ENCODE assay signal across 7 mouse cellular contexts in the genomic region with DNA sequence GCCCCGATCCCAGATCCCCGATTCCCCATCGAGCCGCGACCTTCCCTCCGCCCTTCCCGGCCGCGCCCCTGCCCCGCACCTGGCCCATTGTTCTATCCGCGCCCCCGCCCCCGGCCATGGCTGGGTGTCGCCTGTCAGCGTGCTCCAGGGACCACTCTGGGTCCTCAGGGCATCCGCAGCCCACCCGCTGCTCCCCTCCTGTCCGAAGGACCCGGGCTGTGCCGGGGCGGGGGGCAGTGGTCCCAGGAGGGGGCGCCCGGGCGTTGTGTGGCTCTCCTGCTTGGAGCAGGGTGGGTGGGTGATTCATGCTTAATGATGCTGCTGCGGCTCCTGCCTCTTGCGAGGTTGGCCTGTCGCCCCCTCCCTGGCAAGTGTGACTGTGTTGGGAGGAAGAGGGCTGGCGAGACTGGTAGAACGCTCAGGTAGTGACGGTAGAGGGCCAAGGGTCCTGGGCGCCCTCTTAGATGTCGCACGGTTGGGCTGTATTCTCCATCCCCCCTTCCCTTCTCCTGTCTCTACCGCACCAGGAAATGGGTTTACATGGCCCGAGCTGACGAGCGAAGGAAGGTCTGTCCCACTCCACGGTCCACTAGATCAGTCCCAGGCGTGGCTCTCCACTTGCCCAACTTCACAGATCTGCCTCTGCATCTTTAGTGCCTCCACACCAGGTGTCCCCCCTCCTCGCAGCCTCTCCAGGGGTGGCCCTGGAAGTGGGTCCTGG. TPM values are rescaled to one million over a fixed set of nuclear protein-coding genes. Genes with fewer than 3 reads are reported as not detected.
DNase-seq lines count a peak whose midpoint lies in the region; ATAC-seq and TF ChIP-seq lines count a peak whose summit lies in the region.

No protein-coding gene starts in this region.

- H3K4me2 ChIP-seq in embryonic facial prominence, embryonic 14.5 days (ENCODE audit: low read depth, low read length) = peak overlapping the region; percentile 81
- H3K4me2 ChIP-seq in midbrain, embryonic 16.5 days (ENCODE audit: low read length) = peak overlapping the region; percentile 97

- peak overlapping the region; percentile 54 for H3K9ac ChIP-seq in liver, adult 2 months (ENCODE audit: low read depth, low read length)
- H3K9ac ChIP-seq in embryonic facial prominence, embryonic 14.5 days (ENCODE audit: low read depth, low read length) = peak overlapping the region; percentile 89
- H3K9ac ChIP-seq in midbrain, embryonic 16.5 days (ENCODE audit: low read depth, low read length) = peak overlapping the region; percentile 100

- H3K79me2 ChIP-seq in liver, adult 2 months (ENCODE audit: control insufficient read depth, insufficient read depth, low read length) = no peaks in the 10 kb centered on the region

- no peak for DNase-seq in liver, adult 2 months (ENCODE audit: extremely low read depth, low read depth, low spot score)
- DNase-seq in liver = no peak
- peak; percentile 38 for DNase-seq in embryonic facial prominence, embryonic 14.5 days (ENCODE audit: low spot score)
- peak; percentile 28 to 32 for DNase-seq in thymus, postnatal 36 days

- H3K4me1 ChIP-seq in liver, adult 2 months (ENCODE audit: control insufficient read depth, insufficient read depth, low read length) = no peaks in the 10 kb centered on the region
- H3K4me1 ChIP-seq in bone marrow macrophage, adult 2 months (ENCODE audit: control insufficient read depth, insufficient read depth, low read length) = peaks cover 9% of the 10 kb centered on the region
- H3K4me1 ChIP-seq in embryonic facial prominence, embryonic 14.5 days (ENCODE audit: control insufficient read depth, insufficient read depth, low read length) = peaks cover 22% of the 10 kb centered on the region
- peaks cover 41% of the 10 kb centered on the region for H3K4me1 ChIP-seq in midbrain, embryonic 16.5 days (ENCODE audit: control insufficient read depth, insufficient read depth, low read length)

- TF ChIP-seq CTCF in liver, adult 2 months (IDR thresholded peaks at IDR 0.05; ENCODE audit: low read depth, low read length) = no peak
- TF ChIP-seq CTCF in bone marrow macrophage, adult 2 months (IDR thresholded peaks at IDR 0.05; ENCODE audit: low read depth, low read length) = no peak

- no peaks in the 10 kb centered on the region for H3K36me3 ChIP-seq in liver, adult 2 months (ENCODE audit: control insufficient read depth, insufficient read depth, low read length)
- 0 out of 2 replicates have a peak, but pooled peaks cover 4% of the 10 kb centered on the region for H3K36me3 ChIP-seq in embryonic facial prominence, embryonic 14.5 days (ENCODE audit: control insufficient read depth, insufficient read depth, low read length)
- no peaks in the 10 kb centered on the region for H3K36me3 ChIP-seq in midbrain, embryonic 16.5 days (ENCODE audit: control insufficient read depth, insufficient read depth, low read length)

- whole genome bisulfite sequencing in liver, adult 2 months = 13% methylated on average over 36 of the region's 41 CpGs
- 0% methylated on average over 25 of the region's 41 CpGs for WGBS in embryonic facial prominence, embryonic 14.5 days
- under 1% methylated on average over 39 of the region's 41 CpGs for WGBS in midbrain, embryonic 16.5 days

- peak; percentile 30 for ATAC-seq in embryonic facial prominence, embryonic 14.5 days (ENCODE audit: low read depth)
- ATAC-seq in inflammation-experienced regulatory T-cells, adult 6 months = peak; percentile 32
- ATAC-seq in midbrain, embryonic 16.5 days = peak; percentile 68

- H3K4me3 ChIP-seq in liver, adult 2 months (ENCODE audit: insufficient read depth, low read depth, low read length) = peak overlapping the region; percentile 27; the same call in 1 of the 2 replicates
- H3K4me3 ChIP-seq in bone marrow macrophage, adult 2 months (ENCODE audit: insufficient read depth, low read length) = peak overlapping the region; percentile 73
- H3K4me3 ChIP-seq in embryonic facial prominence, embryonic 14.5 days (ENCODE audit: low read depth, low read length) = peak overlapping the region; percentile 81
- H3K4me3 ChIP-seq in midbrain, embryonic 16.5 days (ENCODE audit: low read depth, low read length) = peak overlapping the region; percentile 99

- H3K27me3 ChIP-seq in liver, adult 2 months (ENCODE audit: control insufficient read depth, insufficient read depth, low read length) = peaks cover 15% of the 10 kb centered on the region
- no peaks in the 10 kb centered on the region for H3K27me3 ChIP-seq in embryonic facial prominence, embryonic 14.5 days (replicated peaks; ENCODE audit: control insufficient read depth, insufficient read depth, low read length)
- peaks cover 4% of the 10 kb centered on the region; the same call in 1 of the 2 replicates for H3K27me3 ChIP-seq in midbrain, embryonic 16.5 days (ENCODE audit: control insufficient read depth, insufficient read depth, low read depth, low read length)

- H3K9me3 ChIP-seq in embryonic facial prominence, embryonic 14.5 days (ENCODE audit: control insufficient read depth, low read length) = no peaks in the 10 kb centered on the region
- no peaks in the 10 kb centered on the region for H3K9me3 ChIP-seq in midbrain, embryonic 16.5 days (replicated peaks; ENCODE audit: control insufficient read depth, low read length, poor library complexity, severe bottlenecking)

- TF ChIP-seq POLR2A in liver, adult 2 months (IDR thresholded peaks at IDR 0.05; ENCODE audit: extremely low read depth, insufficient read depth, low read length) = no peak
- no peak for TF ChIP-seq POLR2A in bone marrow macrophage, adult 2 months (IDR thresholded peaks at IDR 0.05; ENCODE audit: borderline replicate concordance, low read depth, low read length)

- H3K27ac ChIP-seq in liver, adult 2 months (replicated peaks; ENCODE audit: insufficient read depth, low read depth, low read length) = no peak overlapping the region
- no peak overlapping the region for H3K27ac ChIP-seq in bone marrow macrophage, adult 2 months (ENCODE audit: insufficient read depth, low read depth, low read length)
- H3K27ac ChIP-seq in embryonic facial prominence, embryonic 14.5 days (replicated peaks; ENCODE audit: low read depth, low read length) = peak overlapping the region; percentile 72
- H3K27ac ChIP-seq in midbrain, embryonic 16.5 days (ENCODE audit: low read length) = peak overlapping the region; percentile 90

RNA-seq across cellular contexts. Expression of gene Ncs1, which starts 0.8 kb away (rescaled TPM):
- total RNA-seq in liver, adult 2 months (2014; rRNA removed) = 0.07 and 0.09 TPM in 2 replicates
- 0.07 and 0.11 TPM in 2 replicates for polyA plus RNA-seq in liver, adult 2 months (2012; rRNA removed)
- 1.3 and 2.5 TPM in 2 replicates for polyA plus RNA-seq in bone marrow macrophage, adult 2 months (2012; ENCODE audit: insufficient read depth, insufficient read length, missing spikeins)
- polyA plus RNA-seq in embryonic facial prominence, embryonic 14.5 days (2014; fragmentation: Nextera tagmentation; extraction: Ambion mirVana) = 45.6 and 49.2 TPM in 2 replicates
- 1 to 10 TPM in 2 of 3 experiments, under 1 TPM in 1; 0.63 to 1.4 (median 1.4) TPM for polyA plus RNA-seq in inflammation-experienced regulatory T-cells, adult 6 months (2017; shearing (Covaris generic))
- 148 and 164 TPM in 2 replicates for polyA plus RNA-seq in midbrain, embryonic 16.5 days (2015; fragmentation: Nextera tagmentation; extraction: Ambion mirVana)

Comparison
In these comparisons a context has a peak if more than half of its experiments do, and no peak if none do; other contexts are left out.
1. DNase-seq: peak in embryonic facial prominence, embryonic 14.5 days (single experiment) and thymus, postnatal 36 days (2 of 2); none in liver, adult 2 months (single experiment) and liver (single experiment).
2. H3K27ac ChIP-seq: peak in embryonic facial prominence, embryonic 14.5 days (single experiment) and midbrain, embryonic 16.5 days (single experiment); none in liver, adult 2 months (single experiment) and bone marrow macrophage, adult 2 months (single experiment).
3. H3K4me3 ChIP-seq: peak in every context shown above with its lines; median percentile 99 in midbrain, embryonic 16.5 days; 81 in embryonic facial prominence, embryonic 14.5 days; 73 in bone marrow macrophage, adult 2 months; 27 in liver, adult 2 months.
4. RNA of gene Ncs1, which starts 0.8 kb away (polyA plus RNA-seq): 148 to 164 TPM in midbrain, embryonic 16.5 days and 45.6 to 49.2 TPM in embryonic facial prominence, embryonic 14.5 days; 1.3 to 2.5 TPM in bone marrow macrophage, adult 2 months, 0.63 to 1.4 TPM in inflammation-experienced regulatory T-cells, adult 6 months and 0.07 to 0.11 TPM in liver, adult 2 months; every median in the first group is over 10 times any median in the second.
5. Peak in every context shown above with its lines, with median percentiles within 50 percentile points of each other: H3K9ac ChIP-seq and ATAC-seq.